Mouse (Mus musculus) mesoderm, embryonic 11.5 days (tissue): ENCODE measurements around the gene Epb41l3.

ENCODE experiments used
- DNase-seq: peaks from one replicate; pipeline ENCODE4 v3.0.0-alpha.2; 2012; ENCODE audit warnings: low read depth, low spot score

Gene Epb41l3

GRCm38 (mm10) chr17:69231360-69231759 lies 155.9 kb downstream of the Epb41l3 start:
- DNase-seq = no peak

GRCm38 (mm10) chr17:69237172-69237571 lies 161.7 kb downstream of the Epb41l3 start:
- no peak for DNase-seq

- DNase-seq = no peak
Measured at GRCm38 (mm10) chr17:69238810-69239373, 163.4 kb downstream of the Epb41l3 start.

GRCm38 (mm10) chr17:69239423-69239822 lies 163.9 kb downstream of the Epb41l3 start:
- DNase-seq = no peak

- DNase-seq = no peak
Measured at GRCm38 (mm10) chr17:69255834-69256233, 180.4 kb downstream of the Epb41l3 start.

DNA sequence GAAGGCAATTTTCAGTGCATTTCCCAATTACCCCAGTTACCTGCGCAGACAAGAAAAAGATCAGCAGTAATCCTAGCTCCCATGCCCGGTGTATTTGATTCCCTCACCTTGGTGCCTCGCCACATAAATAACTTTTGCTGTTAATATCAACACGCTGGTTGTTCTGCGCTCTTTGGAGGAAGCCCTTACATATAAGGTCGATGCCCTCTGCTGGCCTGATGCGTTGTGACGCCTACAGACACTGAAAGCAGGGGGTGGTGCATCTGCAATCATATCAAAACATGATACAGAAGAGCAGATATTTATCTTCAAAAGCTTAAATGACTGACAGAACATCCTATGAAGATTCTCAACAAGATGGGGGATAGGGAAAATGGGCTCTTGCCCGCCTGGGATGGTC lies 181.0 kb downstream of the Epb41l3 start:
- peak; percentile 34 for DNase-seq

- DNase-seq = no peak
Measured at GRCm38 (mm10) chr17:69263810-69264565, 188.5 kb downstream of the Epb41l3 start.

GRCm38 (mm10) chr17:69265171-69265570 lies 189.7 kb downstream of the Epb41l3 start:
- no peak for DNase-seq

GRCm38 (mm10) chr17:69265759-69266463 lies 190.4 kb downstream of the Epb41l3 start:
- DNase-seq = no peak

DNA sequence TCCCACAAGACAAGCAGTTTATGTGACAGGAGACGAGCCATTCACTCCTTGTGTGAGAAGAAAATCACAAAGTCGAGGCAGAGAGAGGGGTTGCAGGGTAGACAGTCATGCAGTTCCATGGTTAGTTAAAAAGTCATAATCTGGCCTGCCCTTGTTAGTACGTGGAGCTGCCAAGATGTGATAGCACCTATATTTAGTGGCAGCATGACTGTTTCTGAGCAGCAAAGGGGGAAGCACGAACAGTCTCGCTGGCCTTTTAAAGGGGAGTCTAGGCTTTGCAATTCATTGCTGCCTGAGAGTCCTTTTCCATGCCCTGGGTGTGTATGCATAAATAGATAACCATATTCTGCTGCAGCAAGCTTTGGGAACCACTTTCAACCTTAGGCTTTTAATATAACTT lies 191.5 kb downstream of the Epb41l3 start:
- no peak for DNase-seq

- DNase-seq = no peak
Measured at GRCm38 (mm10) chr17:69267526-69267925, 192.0 kb downstream of the Epb41l3 start.

DNA sequence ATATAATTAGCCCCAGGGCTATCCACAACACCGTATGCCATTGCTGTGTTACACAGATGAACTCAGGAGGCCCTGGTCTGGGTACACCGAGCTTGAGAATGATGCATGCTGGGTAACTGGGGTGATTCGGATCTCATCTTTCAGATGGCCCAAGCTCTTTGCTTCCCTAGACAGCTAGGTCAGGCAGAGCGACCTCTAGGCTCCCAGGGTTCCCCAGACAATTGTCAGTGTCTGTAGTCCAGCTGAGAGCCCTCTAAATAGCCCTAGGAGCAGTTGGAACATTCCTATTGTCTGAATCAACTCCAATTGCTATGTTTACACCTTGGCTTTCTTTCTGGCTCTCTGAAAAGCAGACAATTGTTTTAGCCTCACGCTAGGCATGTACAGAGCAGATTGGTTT lies 201.9 kb downstream of the Epb41l3 start:
- DNase-seq = peak; percentile 22

GRCm38 (mm10) chr17:69284511-69284910 lies 209.0 kb downstream of the Epb41l3 start:
- no peak for DNase-seq

DNA sequence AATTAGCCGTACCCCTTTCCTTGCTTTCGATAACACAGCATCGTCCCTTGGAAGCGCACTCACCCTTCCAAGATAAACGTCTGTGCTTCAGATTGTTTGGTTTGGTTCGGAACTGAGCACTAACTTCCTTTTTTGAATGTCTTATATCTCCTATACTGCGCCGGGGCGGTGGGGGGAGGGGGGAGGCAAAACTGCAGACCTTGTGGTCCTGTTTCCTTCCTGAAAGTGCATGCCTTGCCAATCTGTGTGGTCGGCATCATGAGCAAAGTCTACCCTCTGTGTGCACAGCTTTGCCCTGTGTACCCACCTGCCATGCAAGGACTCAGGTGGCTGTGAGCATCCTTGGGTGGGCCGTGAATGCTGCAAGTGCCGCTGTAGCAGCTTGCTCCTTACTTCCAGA lies 212.6 kb downstream of the Epb41l3 start:
- DNase-seq = no peak

DNA sequence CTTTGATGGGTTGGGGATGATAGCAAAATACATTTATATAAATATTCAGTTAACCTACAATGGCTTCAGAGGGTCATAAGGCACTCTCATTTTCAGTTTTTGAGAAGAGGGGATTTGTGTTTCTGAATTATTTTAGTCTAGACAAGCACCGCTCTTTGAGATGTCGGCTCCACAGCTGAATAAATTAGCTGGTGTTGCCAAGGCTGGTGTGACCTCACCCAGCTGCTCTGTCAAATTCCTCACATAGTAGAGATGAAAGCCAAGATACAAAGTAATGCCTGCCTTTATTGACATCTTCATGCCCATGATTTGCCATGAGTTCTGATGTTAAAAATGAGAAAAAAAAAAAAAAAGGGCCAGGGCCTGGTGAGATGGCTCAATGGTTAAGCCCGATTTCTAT lies 214.8 kb downstream of the Epb41l3 start:
- DNase-seq = no peak

- DNase-seq = no peak
Measured at GRCm38 (mm10) chr17:69301552-69301951, 226.1 kb downstream of the Epb41l3 start.

DNA sequence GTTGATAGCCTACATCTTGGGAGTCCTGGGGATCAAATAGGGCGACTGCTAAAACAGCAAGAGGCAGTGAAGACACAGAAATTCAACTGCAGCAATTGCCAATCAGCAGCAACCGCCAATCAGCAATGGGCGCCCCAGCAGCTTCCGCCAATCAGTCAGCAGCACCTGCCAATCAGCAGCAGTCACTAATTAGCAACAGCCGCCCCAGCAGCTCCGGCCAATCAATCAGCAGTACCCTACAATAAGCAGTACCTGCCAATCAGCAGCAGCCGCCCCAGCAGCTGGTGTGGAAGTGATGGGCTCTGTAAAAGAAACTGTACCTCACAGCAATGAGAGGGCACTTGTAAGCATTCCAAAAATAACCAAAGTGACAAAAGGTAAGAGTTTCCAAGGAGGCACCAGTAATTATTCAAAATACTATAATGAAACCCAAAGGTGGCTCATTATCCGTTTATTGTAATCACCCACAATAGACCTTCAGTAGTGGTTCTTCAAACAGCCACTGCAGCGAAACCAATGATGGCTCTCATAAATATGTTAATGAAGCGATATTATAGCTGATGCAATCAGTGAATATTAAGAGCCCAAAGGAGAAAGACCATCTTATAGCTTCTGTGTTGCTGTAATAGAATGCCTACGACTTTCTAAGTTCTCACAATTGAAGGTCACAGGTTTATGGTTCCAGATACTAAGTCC lies 228.2 kb downstream of the Epb41l3 start:
- no peak for DNase-seq

GRCm38 (mm10) chr17:69307636-69308035 lies 232.2 kb downstream of the Epb41l3 start:
- peak; percentile 34 for DNase-seq

GRCm38 (mm10) chr17:69309872-69310271 lies 234.4 kb downstream of the Epb41l3 start:
- no peak for DNase-seq

DNA sequence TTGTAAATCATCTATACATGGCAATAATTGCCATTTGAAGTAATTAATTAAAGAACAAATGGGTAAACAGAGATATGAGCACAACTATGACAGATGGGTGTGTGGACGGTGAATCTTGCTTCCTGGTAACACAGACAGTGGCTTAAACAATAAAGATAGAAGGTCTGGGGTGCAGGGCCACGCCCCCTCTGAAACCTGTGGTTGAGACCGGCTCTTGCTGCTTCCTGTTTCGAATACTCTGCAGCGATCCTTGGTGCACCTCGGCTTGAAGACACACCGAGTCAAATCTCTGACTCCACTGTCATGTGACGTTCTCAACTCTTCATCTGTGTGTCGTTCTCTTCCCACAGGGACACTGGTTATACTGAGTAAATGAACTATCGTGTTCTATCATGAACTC lies 245.0 kb downstream of the Epb41l3 start:
- no peak for DNase-seq

DNA sequence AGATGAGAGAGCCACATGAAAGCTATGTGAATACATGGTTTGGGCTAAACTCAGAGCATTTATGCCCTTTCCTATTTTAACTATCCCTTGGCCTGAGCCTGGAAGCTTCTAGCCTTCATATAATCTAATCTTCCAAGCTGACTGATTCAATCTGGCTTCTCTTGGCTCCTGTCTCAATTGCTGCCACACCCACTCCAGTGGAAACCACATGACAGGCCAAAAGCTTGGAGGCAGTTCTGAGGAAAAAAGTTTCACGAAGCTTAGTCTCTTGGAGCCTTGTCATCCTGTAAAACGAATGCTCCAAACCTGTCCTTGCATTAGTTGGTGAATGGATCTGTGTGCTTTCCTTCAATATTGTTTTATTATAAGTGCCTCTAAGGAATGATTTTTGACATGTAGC lies 247.2 kb downstream of the Epb41l3 start:
- DNase-seq = no peak
